Mouse (Mus musculus): Measurements from ENCODE around the gene Ndufaf2. TPM values are rescaled to one million over a fixed set of nuclear protein-coding genes. Genes with fewer than 3 reads are reported as not detected.

Ndufaf2 gene
- polyA plus RNA-seq, 1 experiment from 2014 or later = 63.1 TPM

DNA sequence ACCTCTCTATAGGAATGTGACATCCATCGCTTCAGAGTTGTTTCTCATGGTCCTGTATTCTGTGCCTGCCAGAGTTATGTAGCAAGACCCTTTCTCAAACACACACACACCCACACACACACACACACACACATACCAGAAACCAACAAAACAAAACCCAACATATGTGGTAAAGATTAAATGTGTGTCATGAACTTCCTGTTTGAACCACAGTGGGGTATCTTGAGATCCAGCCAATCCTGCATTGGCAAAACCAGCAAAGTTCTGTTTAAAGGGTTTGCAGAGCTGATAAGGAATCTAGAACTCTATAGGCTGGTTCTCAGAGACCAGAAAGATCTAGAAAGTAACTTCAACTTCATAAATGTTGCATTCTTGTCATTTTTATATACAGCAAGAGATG lies 11.6 kb upstream of the Ndufaf2 start:
- Histone ChIP-seq H3K4me2 (replicated peaks) (no peak overlapping the region), H3K4me1 (replicated peaks) (no peaks in the 10 kb centered on the region), H3K9ac (no peak overlapping the region), H3K27ac (no peak overlapping the region), H3K27me3 (replicated peaks) (no peaks in the 10 kb centered on the region), H3K4me3 (replicated peaks) (no peak overlapping the region), H3K36me3 (0 out of 2 replicates have a peak, but pooled peaks cover 7% of the 10 kb centered on the region), H3K9me3 (no peaks in the 10 kb centered on the region)
- ATAC-seq = no peak
- WGBS = 94% methylated on average over 1 of the region's 1 CpGs

GRCm38 (mm10) chr13:108164621-108165020 lies 6.2 kb upstream of the Ndufaf2 start:
- H3K9me3 ChIP-seq = no peaks in the 10 kb centered on the region
- no peak overlapping the region for H3K4me2 ChIP-seq (replicated peaks)
- H3K27me3 ChIP-seq (replicated peaks) = no peaks in the 10 kb centered on the region
- H3K27ac ChIP-seq = no peak overlapping the region
- no peak overlapping the region for H3K4me3 ChIP-seq (replicated peaks)
- H3K36me3 ChIP-seq = 0 out of 2 replicates have a peak, but pooled peaks cover 5% of the 10 kb centered on the region
- peaks cover 3% of the 10 kb centered on the region; the same call in 1 of the 2 replicates for H3K4me1 ChIP-seq (replicated peaks)
- no peak for ATAC-seq
- WGBS = 87% methylated on average over 3 of the region's 3 CpGs
- no peak overlapping the region for H3K9ac ChIP-seq

DNA sequence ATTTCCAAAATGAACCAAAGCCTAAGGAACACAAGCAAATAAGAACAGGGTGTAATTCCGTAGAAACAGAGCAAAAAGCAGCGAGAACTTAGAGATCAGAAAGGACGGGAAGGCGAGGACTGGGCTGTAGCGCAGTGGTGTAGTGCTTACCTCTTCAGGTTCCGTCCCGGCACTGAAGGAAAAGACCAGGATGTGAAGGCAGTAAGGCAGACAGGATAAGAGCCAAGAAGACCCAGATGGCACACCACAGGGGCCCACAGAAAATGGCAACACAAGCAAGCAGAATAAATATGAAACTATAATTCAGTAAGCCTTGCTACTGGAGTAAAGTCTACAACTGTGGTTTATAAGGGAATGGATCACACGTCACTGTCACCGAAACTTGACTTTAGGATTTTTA lies 5.5 kb upstream of the Ndufaf2 start:
- WGBS = 96% methylated on average over 9 of the region's 9 CpGs
- peaks cover 5% of the 10 kb centered on the region; the same call in 1 of the 2 replicates for H3K4me1 ChIP-seq (replicated peaks)
- H3K27me3 ChIP-seq (replicated peaks) = no peaks in the 10 kb centered on the region
- H3K9me3 ChIP-seq = no peaks in the 10 kb centered on the region
- H3K9ac ChIP-seq = no peak overlapping the region
- H3K4me2 ChIP-seq (replicated peaks) = no peak overlapping the region
- no peak overlapping the region for H3K27ac ChIP-seq
- ATAC-seq = no peak
- H3K36me3 ChIP-seq = 0 out of 2 replicates have a peak, but pooled peaks cover 5% of the 10 kb centered on the region
- H3K4me3 ChIP-seq (replicated peaks) = no peak overlapping the region

DNA sequence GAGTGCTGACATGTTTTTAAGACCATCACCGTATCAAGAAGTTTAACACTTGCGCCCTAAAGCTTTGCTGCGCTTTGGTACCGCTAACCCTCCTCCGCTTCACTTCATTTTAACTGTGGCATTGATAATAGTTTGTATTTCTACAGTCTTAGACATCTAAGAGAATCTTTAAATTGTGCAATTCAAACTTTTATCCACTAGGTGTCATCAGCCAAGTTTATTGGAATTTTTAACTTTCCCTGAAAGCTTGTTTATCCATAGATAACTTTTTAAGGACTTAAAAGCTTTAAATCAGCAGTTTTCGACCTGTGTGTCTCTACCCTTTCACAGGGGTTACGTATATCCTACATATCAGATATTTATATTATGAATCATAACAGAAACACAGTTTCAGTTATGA lies 1.5 kb upstream of the Ndufaf2 start:
- Histone ChIP-seq H3K4me2 (replicated peaks) (peak overlapping the region; percentile 85), H3K4me1 (replicated peaks) (peaks cover 5% of the 10 kb centered on the region; the same call in 1 of the 2 replicates), H3K9ac (no peak overlapping the region), H3K36me3 (0 out of 2 replicates have a peak, but pooled peaks cover 5% of the 10 kb centered on the region), H3K27ac (no peak overlapping the region), H3K27me3 (replicated peaks) (no peaks in the 10 kb centered on the region), H3K9me3 (no peaks in the 10 kb centered on the region), H3K4me3 (replicated peaks) (peak overlapping the region; percentile 2; the same call in 1 of the 2 replicates)
- 54% methylated on average over 7 of the region's 7 CpGs for WGBS
- no peak for ATAC-seq

DNA sequence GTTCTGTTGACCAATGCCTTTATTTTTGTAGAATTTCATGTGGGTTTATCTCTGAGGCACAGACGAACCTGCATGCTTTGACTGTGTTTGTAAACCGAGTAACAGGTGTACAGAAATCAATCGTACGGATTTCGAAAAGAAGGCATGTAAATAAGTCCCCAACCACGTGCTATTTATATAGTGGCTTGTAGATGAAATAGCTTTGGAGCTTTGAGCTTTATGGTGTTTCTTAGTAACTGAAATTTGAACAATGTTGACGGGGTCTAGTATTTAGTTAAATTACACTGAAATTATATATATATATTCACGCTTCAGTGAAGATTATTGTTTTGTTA lies 785 bp upstream of the Ndufaf2 start:
- H3K36me3 ChIP-seq = 0 out of 2 replicates have a peak, but pooled peaks cover 5% of the 10 kb centered on the region
- H3K4me3 ChIP-seq (replicated peaks) = peak overlapping the region; percentile 63
- peaks cover 5% of the 10 kb centered on the region; the same call in 1 of the 2 replicates for H3K4me1 ChIP-seq (replicated peaks)
- no peak for ATAC-seq
- 6% methylated on average over 8 of the region's 8 CpGs for WGBS
- H3K27me3 ChIP-seq (replicated peaks) = no peaks in the 10 kb centered on the region
- H3K9me3 ChIP-seq = no peaks in the 10 kb centered on the region
- peak overlapping the region; percentile 48 for H3K9ac ChIP-seq
- peak overlapping the region; percentile 85 for H3K4me2 ChIP-seq (replicated peaks)
- H3K27ac ChIP-seq = no peak overlapping the region

- 3% methylated on average over 42 of the region's 42 CpGs for WGBS
- ATAC-seq = peak; percentile 82
- 0 out of 2 replicates have a peak, but pooled peaks cover 5% of the 10 kb centered on the region for H3K36me3 ChIP-seq
- peaks cover 5% of the 10 kb centered on the region; the same call in 1 of the 2 replicates for H3K4me1 ChIP-seq (replicated peaks)
- H3K4me2 ChIP-seq (replicated peaks) = peak overlapping the region; percentile 70
- H3K27ac ChIP-seq = no peak overlapping the region
- H3K9me3 ChIP-seq = no peaks in the 10 kb centered on the region
- no peaks in the 10 kb centered on the region for H3K27me3 ChIP-seq (replicated peaks)
- peak overlapping the region; percentile 63 for H3K4me3 ChIP-seq (replicated peaks)
- peak overlapping the region; percentile 70 for H3K9ac ChIP-seq
Observed at GRCm38 (mm10) chr13:108157732-108158464, 525 bp downstream of the Ndufaf2 start.

- ATAC-seq = no peak
- Histone ChIP-seq H3K4me1 (replicated peaks) (peaks cover 5% of the 10 kb centered on the region; the same call in 1 of the 2 replicates), H3K4me2 (replicated peaks) (no peak overlapping the region), H3K9ac (no peak overlapping the region), H3K9me3 (no peaks in the 10 kb centered on the region), H3K27me3 (replicated peaks) (no peaks in the 10 kb centered on the region), H3K36me3 (0 out of 2 replicates have a peak, but pooled peaks cover 5% of the 10 kb centered on the region), H3K27ac (no peak overlapping the region), H3K4me3 (replicated peaks) (no peak overlapping the region)
- 78% methylated on average over 2 of the region's 2 CpGs for WGBS
Observed at GRCm38 (mm10) chr13:108157156-108157555, 1.3 kb downstream of the Ndufaf2 start.

- 55% methylated on average over 8 of the region's 8 CpGs for WGBS
- ATAC-seq = peak; percentile 61
Observed at GRCm38 (mm10) chr13:108152650-108153372, 5.6 kb downstream of the Ndufaf2 start.

DNA sequence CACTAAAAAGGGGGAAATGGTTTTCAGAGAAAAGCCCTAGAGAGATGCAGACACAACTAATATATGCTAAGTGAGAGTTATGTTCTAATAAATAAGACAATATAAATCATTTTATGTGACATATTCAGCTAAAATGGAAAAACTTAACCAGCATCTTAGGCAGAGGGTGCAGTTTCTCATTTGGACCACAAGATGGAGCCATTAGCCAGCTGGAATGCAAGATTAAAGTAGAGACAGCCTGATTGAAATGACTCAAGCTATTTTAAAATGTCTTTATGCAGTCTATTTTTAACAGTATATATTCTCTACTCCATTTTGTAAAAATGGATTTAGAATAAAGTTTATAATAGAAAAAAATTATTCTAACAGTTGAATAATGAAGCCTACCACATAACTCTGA lies 6.6 kb downstream of the Ndufaf2 start:
- H3K9ac ChIP-seq = no peak overlapping the region
- no peaks in the 10 kb centered on the region for H3K4me1 ChIP-seq (replicated peaks)
- no peaks in the 10 kb centered on the region for H3K36me3 ChIP-seq
- no peak overlapping the region for H3K27ac ChIP-seq
- ATAC-seq = no peak
- no peaks in the 10 kb centered on the region for H3K27me3 ChIP-seq (replicated peaks)
- H3K4me3 ChIP-seq (replicated peaks) = no peak overlapping the region
- no peaks in the 10 kb centered on the region for H3K9me3 ChIP-seq
- H3K4me2 ChIP-seq (replicated peaks) = no peak overlapping the region

More at GRCm38 (mm10) chr13:108152650-108153372, 5.6 kb downstream of the Ndufaf2 start:
- Histone ChIP-seq H3K4me2 (replicated peaks) (no peak overlapping the region), H3K4me1 (replicated peaks) (no peaks in the 10 kb centered on the region), H3K4me3 (replicated peaks) (no peak overlapping the region), H3K9ac (no peak overlapping the region), H3K36me3 (no peaks in the 10 kb centered on the region), H3K27me3 (replicated peaks) (no peaks in the 10 kb centered on the region), H3K27ac (no peak overlapping the region), H3K9me3 (no peaks in the 10 kb centered on the region)

GRCm38 (mm10) chr13:108144086-108144485 lies 14.3 kb downstream of the Ndufaf2 start:
- H3K27me3 ChIP-seq (replicated peaks) = no peaks in the 10 kb centered on the region
- no peaks in the 10 kb centered on the region for H3K36me3 ChIP-seq
- no peak for ATAC-seq
- no peaks in the 10 kb centered on the region for H3K9me3 ChIP-seq
- H3K27ac ChIP-seq = no peak overlapping the region
- no peak overlapping the region for H3K4me2 ChIP-seq (replicated peaks)
- H3K9ac ChIP-seq = no peak overlapping the region
- no peak overlapping the region for H3K4me3 ChIP-seq (replicated peaks)
- H3K4me1 ChIP-seq (replicated peaks) = no peaks in the 10 kb centered on the region
- WGBS = 91% methylated on average over 8 of the region's 8 CpGs

- no peak for ATAC-seq
- Histone ChIP-seq H3K4me2 (replicated peaks) (no peak overlapping the region), H3K27ac (no peak overlapping the region), H3K4me3 (replicated peaks) (no peak overlapping the region), H3K4me1 (replicated peaks) (no peaks in the 10 kb centered on the region), H3K27me3 (replicated peaks) (no peaks in the 10 kb centered on the region), H3K9me3 (no peaks in the 10 kb centered on the region), H3K9ac (no peak overlapping the region), H3K36me3 (no peaks in the 10 kb centered on the region)
- 78% methylated on average over 5 of the region's 5 CpGs for WGBS
Observed at GRCm38 (mm10) chr13:108138403-108138977, 19.9 kb downstream of the Ndufaf2 start.

GRCm38 (mm10) chr13:108135617-108136016 lies 22.8 kb downstream of the Ndufaf2 start:
- H3K4me1 ChIP-seq (replicated peaks) = no peaks in the 10 kb centered on the region
- no peaks in the 10 kb centered on the region for H3K9me3 ChIP-seq
- ATAC-seq = no peak
- no peak overlapping the region for H3K4me3 ChIP-seq (replicated peaks)
- no peaks in the 10 kb centered on the region for H3K27me3 ChIP-seq (replicated peaks)
- no peak overlapping the region for H3K27ac ChIP-seq
- H3K9ac ChIP-seq = no peak overlapping the region
- no peaks in the 10 kb centered on the region for H3K36me3 ChIP-seq
- 72% methylated on average over 6 of the region's 6 CpGs for WGBS
- H3K4me2 ChIP-seq (replicated peaks) = no peak overlapping the region
